Mouse (Mus musculus): Measurements from ENCODE around the gene Tead3. TPM values are rescaled to one million over a fixed set of nuclear protein-coding genes. Genes with fewer than 3 reads are reported as not detected.

Gene Tead3
- polyA plus RNA-seq, 1 experiment: 21.5 TPM

DNA sequence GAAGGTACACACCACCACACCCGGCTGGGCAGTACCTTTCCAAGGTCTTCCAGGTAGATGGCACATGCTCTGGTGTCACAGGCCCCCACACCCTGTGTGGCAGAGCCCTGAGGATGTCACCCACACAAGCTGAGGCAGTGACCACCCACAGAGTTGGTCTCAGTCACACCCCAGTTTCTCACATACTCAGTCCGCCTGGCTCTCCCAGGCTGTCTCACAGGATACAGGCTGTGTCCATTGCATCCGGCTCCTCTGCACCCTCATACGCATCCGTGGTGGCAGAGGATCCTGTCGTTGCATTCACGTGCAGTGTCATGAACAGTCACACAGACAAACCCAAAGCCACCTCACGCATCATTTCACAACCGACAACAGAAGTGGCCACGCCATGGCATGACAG lies 3.3 kb downstream of the Tead3 start:
- Histone ChIP-seq H3K36me3 (ENCODE audit: control insufficient read depth, insufficient read depth) (no peaks in the 10 kb centered on the region), H3K79me2 (ENCODE audit: control insufficient read depth, insufficient read depth) (peaks cover 80% of the 10 kb centered on the region), H3ac (ENCODE audit: control insufficient read depth, insufficient read length, low read depth) (no peak overlapping the region), H3K27me3 (ENCODE audit: control insufficient read depth, insufficient read depth, insufficient read length) (no peaks in the 10 kb centered on the region), H3K4me3 (ENCODE audit: insufficient read depth, poor library complexity, severe bottlenecking) (no peak overlapping the region), H3K79me3 (ENCODE audit: low read depth) (peaks cover 42% of the 10 kb centered on the region)
- TF ChIP-seq CEBPB (IDR thresholded peaks at IDR 0.05; ENCODE audit: low read depth) (no peak), MYOG (IDR thresholded peaks at IDR 0.05; ENCODE audit: control insufficient read depth, extremely low read depth, insufficient read length) (no peak), MAX (IDR thresholded peaks at IDR 0.05) (no peak), USF1 (IDR thresholded peaks at IDR 0.05; ENCODE audit: low read depth) (no peak), CTCF (IDR thresholded peaks at IDR 0.05; ENCODE audit: control insufficient read depth, insufficient read depth, insufficient read length) (no peak), FOSL1 (IDR thresholded peaks at IDR 0.05; ENCODE audit: insufficient read depth, low read length, poor library complexity, severe bottlenecking) (no peak), MYOD1 (IDR thresholded peaks at IDR 0.05; ENCODE audit: control insufficient read depth, insufficient read length, low read depth) (no peak)

DNA sequence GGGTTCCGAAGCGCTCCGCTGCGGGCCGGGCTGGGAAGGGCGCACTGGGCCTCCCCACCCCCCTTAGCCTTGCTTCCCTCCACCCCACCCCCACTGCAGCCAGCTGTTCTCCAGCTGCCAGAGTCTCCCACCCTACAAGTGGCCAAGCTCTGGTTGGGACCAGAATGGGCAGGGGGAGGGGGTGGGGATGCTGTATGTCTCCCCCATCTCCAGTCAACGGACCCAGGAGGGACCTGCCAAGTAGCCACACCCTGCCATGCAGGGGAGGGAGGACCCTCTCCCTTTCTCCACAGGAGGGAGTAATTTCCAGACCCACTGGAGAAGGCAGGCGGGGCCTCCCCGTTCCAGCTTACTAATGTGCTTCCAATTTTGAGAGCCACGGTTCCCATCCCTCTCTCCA lies 4.7 kb downstream of the Tead3 start:
- Histone ChIP-seq H3K27me3 (ENCODE audit: control insufficient read depth, insufficient read depth, insufficient read length) (no peaks in the 10 kb centered on the region), H3K36me3 (ENCODE audit: control insufficient read depth, insufficient read depth) (no peaks in the 10 kb centered on the region), H3K79me2 (ENCODE audit: control insufficient read depth, insufficient read depth) (peaks cover 87% of the 10 kb centered on the region), H3K79me3 (ENCODE audit: low read depth) (peaks cover 42% of the 10 kb centered on the region), H3K4me3 (ENCODE audit: insufficient read depth, poor library complexity, severe bottlenecking) (no peak overlapping the region), H3ac (ENCODE audit: control insufficient read depth, insufficient read length, low read depth) (no peak overlapping the region)
- TF ChIP-seq USF1 (IDR thresholded peaks at IDR 0.05; ENCODE audit: low read depth): no peak
- TF ChIP-seq FOSL1 (IDR thresholded peaks at IDR 0.05; ENCODE audit: insufficient read depth, low read length, poor library complexity, severe bottlenecking): no peak
- no peak for TF ChIP-seq CTCF (IDR thresholded peaks at IDR 0.05; ENCODE audit: control insufficient read depth, insufficient read depth, insufficient read length)
- no peak for TF ChIP-seq MAX (IDR thresholded peaks at IDR 0.05)
- no peak for TF ChIP-seq MYOD1 (IDR thresholded peaks at IDR 0.05; ENCODE audit: control insufficient read depth, insufficient read length, low read depth)
- TF ChIP-seq CEBPB (IDR thresholded peaks at IDR 0.05; ENCODE audit: low read depth): no peak

GRCm38 (mm10) chr17:28345271-28345721 lies 5.3 kb downstream of the Tead3 start:
- Histone ChIP-seq H3K36me3 (ENCODE audit: control insufficient read depth, insufficient read depth) (no peaks in the 10 kb centered on the region), H3K79me2 (ENCODE audit: control insufficient read depth, insufficient read depth) (peaks cover 87% of the 10 kb centered on the region), H3K79me3 (ENCODE audit: low read depth) (peaks cover 41% of the 10 kb centered on the region), H3ac (ENCODE audit: control insufficient read depth, insufficient read length, low read depth) (no peak overlapping the region), H3K27me3 (ENCODE audit: control insufficient read depth, insufficient read depth, insufficient read length) (no peaks in the 10 kb centered on the region), H3K4me3 (ENCODE audit: insufficient read depth, poor library complexity, severe bottlenecking) (no peak overlapping the region)
- TF ChIP-seq MAX (IDR thresholded peaks at IDR 0.05) (no peak), CEBPB (IDR thresholded peaks at IDR 0.05; ENCODE audit: low read depth) (no peak), CTCF (IDR thresholded peaks at IDR 0.05; ENCODE audit: control insufficient read depth, insufficient read depth, insufficient read length) (no peak), MYOD1 (IDR thresholded peaks at IDR 0.05; ENCODE audit: control insufficient read depth, insufficient read length, low read depth) (no peak)

- no peak for TF ChIP-seq CEBPB (IDR thresholded peaks at IDR 0.05; ENCODE audit: low read depth)
- no peak for TF ChIP-seq CTCF (IDR thresholded peaks at IDR 0.05; ENCODE audit: control insufficient read depth, insufficient read depth, insufficient read length)
- no peak for TF ChIP-seq MAX (IDR thresholded peaks at IDR 0.05)
- H3ac ChIP-seq (ENCODE audit: control insufficient read depth, insufficient read length, low read depth): no peak overlapping the region
- no peaks in the 10 kb centered on the region for H3K27me3 ChIP-seq (ENCODE audit: control insufficient read depth, insufficient read depth, insufficient read length)
- H3K4me3 ChIP-seq (ENCODE audit: insufficient read depth, poor library complexity, severe bottlenecking): no peak overlapping the region
- H3K79me2 ChIP-seq (ENCODE audit: control insufficient read depth, insufficient read depth): peaks cover 80% of the 10 kb centered on the region
- H3K36me3 ChIP-seq (ENCODE audit: control insufficient read depth, insufficient read depth): peaks cover 3% of the 10 kb centered on the region
- peaks cover 39% of the 10 kb centered on the region for H3K79me3 ChIP-seq (ENCODE audit: low read depth)
These were observed 5.9 kb downstream of the Tead3 start for GRCm38 (mm10) chr17:28344670-28345069.

DNA sequence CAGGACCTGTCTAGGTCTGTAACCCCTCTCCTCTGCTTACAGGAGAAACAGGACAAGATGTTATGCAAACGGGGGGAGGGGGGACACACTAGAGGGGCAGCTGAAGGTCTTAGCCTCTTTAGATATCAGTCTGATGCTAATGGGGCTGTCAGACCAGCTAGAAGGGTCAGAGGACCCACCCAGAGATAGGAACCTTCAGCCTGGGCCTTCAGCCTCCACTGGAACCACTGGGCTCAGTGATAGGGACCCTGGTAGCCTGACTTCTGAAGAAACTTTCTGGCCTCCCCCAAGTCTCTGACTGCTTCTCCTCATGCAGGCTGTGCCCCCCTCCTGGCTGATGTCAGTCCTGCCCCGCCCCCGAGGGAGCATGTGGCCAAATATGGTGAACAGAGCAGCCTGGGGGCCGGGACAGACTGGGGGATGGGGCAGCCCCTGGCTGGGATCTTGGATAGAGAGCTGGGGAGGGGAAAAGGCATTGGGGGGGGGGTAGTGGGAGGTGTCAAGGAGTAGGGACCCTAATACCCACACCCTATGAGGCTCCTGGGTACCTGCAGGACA lies 6.5 kb downstream of the Tead3 start:
- Histone ChIP-seq H3K4me3 (ENCODE audit: insufficient read depth, poor library complexity, severe bottlenecking) (no peak overlapping the region), H3K27me3 (ENCODE audit: control insufficient read depth, insufficient read depth, insufficient read length) (no peaks in the 10 kb centered on the region), H3ac (ENCODE audit: control insufficient read depth, insufficient read length, low read depth) (no peak overlapping the region), H3K79me2 (ENCODE audit: control insufficient read depth, insufficient read depth) (peaks cover 75% of the 10 kb centered on the region), H3K79me3 (ENCODE audit: low read depth) (peaks cover 35% of the 10 kb centered on the region), H3K36me3 (ENCODE audit: control insufficient read depth, insufficient read depth) (peaks cover 9% of the 10 kb centered on the region)
- TF ChIP-seq CEBPB (IDR thresholded peaks at IDR 0.05; ENCODE audit: low read depth) (no peak), MYOD1 (IDR thresholded peaks at IDR 0.05; ENCODE audit: control insufficient read depth, insufficient read length, low read depth) (no peak), CTCF (IDR thresholded peaks at IDR 0.05; ENCODE audit: control insufficient read depth, insufficient read depth, insufficient read length) (no peak), USF1 (IDR thresholded peaks at IDR 0.05; ENCODE audit: low read depth) (no peak), FOSL1 (IDR thresholded peaks at IDR 0.05; ENCODE audit: insufficient read depth, low read length, poor library complexity, severe bottlenecking) (no peak), MYOG (IDR thresholded peaks at IDR 0.05; ENCODE audit: control insufficient read depth, extremely low read depth, insufficient read length) (no peak), MAX (IDR thresholded peaks at IDR 0.05) (no peak)

DNA sequence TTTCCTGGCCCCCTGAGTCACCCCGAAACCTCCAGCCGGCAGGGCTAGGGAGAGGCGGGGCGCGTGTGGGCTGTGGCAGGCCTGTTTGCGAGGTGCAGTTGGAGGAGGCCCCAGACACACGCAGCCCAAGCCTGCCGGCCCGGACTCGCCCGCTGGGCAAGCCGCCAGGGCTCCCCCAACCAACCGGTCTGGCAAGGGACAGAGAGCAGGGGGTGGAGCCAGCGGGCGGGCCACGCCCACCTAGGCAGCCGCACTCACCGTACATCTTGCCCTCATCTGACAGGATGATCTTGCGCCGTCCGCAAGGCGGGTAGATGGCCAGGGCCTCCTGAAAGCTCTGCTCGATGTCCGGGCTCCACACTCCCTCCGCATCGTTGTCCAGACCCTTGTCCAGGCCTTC lies 9.5 kb downstream of the Tead3 start:
- H3K4me3 ChIP-seq (ENCODE audit: insufficient read depth, poor library complexity, severe bottlenecking): no peak overlapping the region
- no peaks in the 10 kb centered on the region for H3K27me3 ChIP-seq (ENCODE audit: control insufficient read depth, insufficient read depth, insufficient read length)
- TF ChIP-seq MAX (IDR thresholded peaks at IDR 0.05) (peak; percentile 8), MYOD1 (IDR thresholded peaks at IDR 0.05; ENCODE audit: control insufficient read depth, insufficient read length, low read depth) (no peak)
- peak overlapping the region; percentile 21 for H3ac ChIP-seq (ENCODE audit: control insufficient read depth, insufficient read length, low read depth)
- H3K79me3 ChIP-seq (ENCODE audit: low read depth): peaks cover 15% of the 10 kb centered on the region
- H3K36me3 ChIP-seq (ENCODE audit: control insufficient read depth, insufficient read depth): peaks cover 18% of the 10 kb centered on the region
- peaks cover 44% of the 10 kb centered on the region for H3K79me2 ChIP-seq (ENCODE audit: control insufficient read depth, insufficient read depth)

Data from C2C12 (cell line).